Mouse (Mus musculus) hindbrain, embryonic 14.5 days (tissue): ENCODE data around the gene Prrc2b. TPM values are rescaled to one million over a fixed set of nuclear protein-coding genes. Genes with fewer than 3 reads are reported as not detected.
A peak's percentile ranks its signal among the peaks of the same experiment; 100 is the strongest.

Source experiments
- ATAC-seq: fragments of 200-750 bp; cut with Nextera tagmentation; 2 replicates; pipeline ENCODE4 v1.8.0; 2017; ENCODE audit warnings: moderate number of reproducible peaks, mild to moderate bottlenecking, moderate TSS enrichment, moderate library complexity; ENCODE audit not compliant: low FRiP score
- DNase-seq: peaks from one replicate; pipeline ENCODE4 v3.0.0-alpha.2; 2015; ENCODE audit warnings: low spot score
- H3K27ac ChIP-seq: fragments of 300-500 bp; sonication (generic); 2 replicates; pipeline ENCODE4 v1.5.1; 2014; ENCODE audit warnings: mild to moderate bottlenecking, moderate library complexity
- H3K27me3 ChIP-seq: fragments of 300-500 bp; sonication (generic); 2 replicates; pipeline ENCODE4 v1.6.1; 2014; ENCODE audit warnings: mild to moderate bottlenecking, low read length, mixed read lengths; ENCODE audit not compliant: control insufficient read depth, insufficient read depth
- H3K36me3 ChIP-seq: fragments of 300-500 bp; sonication (generic); replicated peaks from 2 replicates; pipeline ENCODE4 v1.6.1; 2014; ENCODE audit not compliant: control insufficient read depth, insufficient read depth
- H3K4me1 ChIP-seq: fragments of 300-500 bp; sonication (generic); replicated peaks from 2 replicates; pipeline ENCODE4 v1.6.1; 2014; ENCODE audit warnings: antibody characterized with exemption, low read length, mixed read lengths; ENCODE audit not compliant: control insufficient read depth, insufficient read depth
- H3K4me2 ChIP-seq: fragments of 300-500 bp; sonication (generic); replicated peaks from 2 replicates; pipeline ENCODE4 v1.6.1; 2014; ENCODE audit warnings: mild to moderate bottlenecking, moderate library complexity
- H3K4me3 ChIP-seq: fragments of 300-500 bp; sonication (generic); replicated peaks from 2 replicates; pipeline ENCODE4 v1.5.1; 2014; ENCODE audit warnings: mild to moderate bottlenecking, low read length
- H3K9ac ChIP-seq: fragments of 300-500 bp; sonication (generic); 2 replicates; pipeline ENCODE4 v1.6.1; 2014
- H3K9me3 ChIP-seq: fragments of 300-500 bp; sonication (generic); 2 replicates; pipeline ENCODE4 v1.6.1; 2016; ENCODE audit warnings: low read length; ENCODE audit not compliant: control insufficient read depth
- WGBS: fragments of 180-500 bp; shearing (Covaris S2); extraction: QIAGEN DNeasy Blood & Tissue Kit; methylation state at CpG from one replicate; pipeline ENCODE4 v1.1.7; 2014; 5-methylcytosine and 5-hydroxymethylcytosine counted together
- polyA plus RNA-seq: library from polyadenylated mRNA; unstranded; fragments of >200 nt; fragmentation: Nextera tagmentation; extraction: Ambion mirVana; gene quantifications from 2 replicates; pipeline ENCODE4 v1.2.1, GENCODE M21; 2014

The Prrc2b gene
- polyA plus RNA-seq, 1 experiment from 2014 or later, result 119 TPM

DNA sequence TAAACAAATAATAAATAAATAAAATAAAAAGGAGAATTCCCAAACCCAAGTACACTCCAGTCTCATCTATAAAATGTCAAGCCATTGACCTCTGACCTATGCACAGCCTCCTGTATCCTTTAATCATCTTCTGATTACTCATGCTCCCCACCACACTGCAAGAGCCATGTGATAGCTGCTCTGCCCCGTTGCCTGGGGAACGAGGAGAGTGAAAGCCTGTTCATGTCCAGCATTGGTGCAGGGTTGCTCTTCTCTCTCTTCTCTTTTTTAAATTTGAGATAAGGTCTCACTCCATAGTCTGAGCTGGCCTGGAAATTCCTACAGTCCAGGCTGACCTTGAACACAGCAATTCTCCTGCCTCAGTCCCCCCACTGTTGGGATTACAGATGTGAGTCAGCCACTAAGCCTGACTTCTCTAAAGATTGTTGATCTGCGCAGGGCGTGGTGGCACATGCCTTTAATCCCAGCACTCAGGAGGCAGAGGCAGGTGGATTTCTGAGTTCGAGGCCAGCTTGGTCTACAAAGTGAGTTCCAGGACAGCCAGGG lies 4.2 kb upstream of the Prrc2b start:
- H3K27ac ChIP-seq, result no peak overlapping the region
- no peaks in the 10 kb centered on the region for H3K36me3 ChIP-seq
- DNase-seq, result no peak
- no peak overlapping the region for H3K9ac ChIP-seq
- H3K4me1 ChIP-seq, result peaks cover 5% of the 10 kb centered on the region
- H3K4me3 ChIP-seq, result no peak overlapping the region
- no peak overlapping the region for H3K4me2 ChIP-seq
- no peak for ATAC-seq
- no peaks in the 10 kb centered on the region for H3K27me3 ChIP-seq
- WGBS, result 73% methylated on average over 5 of the region's 5 CpGs
- H3K9me3 ChIP-seq, result no peaks in the 10 kb centered on the region

DNA sequence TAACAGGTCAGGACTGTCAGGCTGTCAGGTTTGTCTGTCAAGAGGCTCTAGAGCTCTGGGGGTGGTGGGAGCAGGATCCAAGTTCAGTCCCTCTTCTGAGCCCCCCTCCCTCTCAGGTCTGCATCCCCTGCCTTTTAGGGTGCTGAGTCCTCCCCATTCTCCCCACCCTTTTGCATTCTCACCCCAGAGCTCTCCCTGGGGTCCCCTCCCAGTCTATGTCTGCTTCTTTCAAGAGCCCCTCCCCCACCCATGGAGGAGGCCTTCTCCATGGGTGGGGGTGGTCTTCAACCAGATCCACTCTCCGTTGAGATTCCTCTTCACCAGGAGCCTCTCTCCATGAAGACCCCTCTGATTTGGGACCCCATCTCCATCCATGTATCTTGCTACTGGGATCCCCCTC lies 747 bp upstream of the Prrc2b start:
- H3K9me3 ChIP-seq, result no peaks in the 10 kb centered on the region
- DNase-seq (no peak), ATAC-seq (no peak)
- peaks cover 36% of the 10 kb centered on the region for H3K4me1 ChIP-seq
- 29% methylated on average over 1 of the region's 1 CpGs for WGBS
- H3K4me3 ChIP-seq, result peak overlapping the region; percentile 88
- H3K27me3 ChIP-seq, result no peaks in the 10 kb centered on the region
- peak overlapping the region; percentile 99 for H3K9ac ChIP-seq
- peak overlapping the region; percentile 99 for H3K4me2 ChIP-seq
- H3K36me3 ChIP-seq, result no peaks in the 10 kb centered on the region
- peak overlapping the region; percentile 99 for H3K27ac ChIP-seq

- Histone ChIP-seq H3K4me2 (peak overlapping the region; percentile 99), H3K27ac (peak overlapping the region; percentile 99), H3K27me3 (no peaks in the 10 kb centered on the region), H3K4me3 (peak overlapping the region; percentile 88), H3K4me1 (peaks cover 40% of the 10 kb centered on the region), H3K36me3 (no peaks in the 10 kb centered on the region), H3K9me3 (no peaks in the 10 kb centered on the region), H3K9ac (peak overlapping the region; percentile 99)
- DNase-seq (no peak), ATAC-seq (peak; percentile 64)
- 4% methylated on average over 7 of the region's 7 CpGs for WGBS
Observed at GRCm38 (mm10) chr2:32150562-32150923, 339 bp upstream of the Prrc2b start.

GRCm38 (mm10) chr2:32151660-32152366 lies 931 bp downstream of the Prrc2b start:
- Histone ChIP-seq H3K9me3 (no peaks in the 10 kb centered on the region), H3K9ac (peak overlapping the region; percentile 99), H3K4me1 (peaks cover 52% of the 10 kb centered on the region), H3K27me3 (no peaks in the 10 kb centered on the region), H3K36me3 (no peaks in the 10 kb centered on the region), H3K4me2 (peak overlapping the region; percentile 99), H3K4me3 (peak overlapping the region; percentile 88), H3K27ac (peak overlapping the region; percentile 99)
- peak; percentile 67 for DNase-seq
- under 1% methylated on average over 22 of the region's 22 CpGs for WGBS
- peak; percentile 44 for ATAC-seq

DNA sequence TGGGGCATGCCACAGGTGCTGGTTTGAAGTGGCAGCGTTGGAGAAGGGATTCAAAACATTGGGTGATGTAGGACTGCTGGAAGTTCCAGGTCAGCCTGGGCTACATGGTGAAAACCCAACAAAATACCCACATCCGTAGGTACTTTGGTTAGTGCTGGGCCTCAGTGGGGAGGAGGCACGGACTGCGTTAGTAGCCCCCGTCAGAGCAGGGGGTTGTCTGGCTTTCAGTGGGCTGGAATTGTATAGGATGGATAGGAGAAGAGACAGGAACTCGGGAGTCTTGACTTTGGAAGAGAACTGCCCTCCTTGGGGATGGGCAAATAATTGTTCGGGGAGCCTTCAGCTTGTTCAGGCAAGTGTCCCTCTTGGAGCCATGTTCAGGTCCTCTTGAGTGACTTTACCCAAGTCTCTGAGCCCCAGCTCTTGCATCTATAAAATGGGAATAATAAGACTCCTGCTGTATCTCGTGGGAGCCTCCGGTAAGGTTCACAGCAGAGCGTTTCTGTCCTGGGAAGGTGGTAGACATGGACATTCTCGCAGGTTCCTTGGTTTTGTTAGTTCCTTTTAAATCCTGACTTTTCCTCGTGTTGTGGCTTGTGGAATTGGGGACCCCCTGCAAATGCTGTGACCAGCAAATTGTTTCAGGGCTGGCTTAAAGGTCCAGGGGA lies 1.6 kb downstream of the Prrc2b start:
- Histone ChIP-seq H3K9me3 (no peaks in the 10 kb centered on the region), H3K4me3 (peak overlapping the region; percentile 88), H3K27me3 (no peaks in the 10 kb centered on the region), H3K9ac (peak overlapping the region; percentile 99), H3K27ac (peak overlapping the region; percentile 99), H3K4me2 (peak overlapping the region; percentile 99), H3K4me1 (peaks cover 59% of the 10 kb centered on the region), H3K36me3 (no peaks in the 10 kb centered on the region)
- ATAC-seq (no peak), DNase-seq (no peak)
- 12% methylated on average over 12 of the region's 12 CpGs for WGBS

- Histone ChIP-seq H3K9me3 (no peaks in the 10 kb centered on the region), H3K4me3 (peak overlapping the region; percentile 88), H3K27me3 (no peaks in the 10 kb centered on the region), H3K4me2 (peak overlapping the region; percentile 99), H3K36me3 (no peaks in the 10 kb centered on the region), H3K27ac (peak overlapping the region; percentile 65; the same call in 1 of the 2 replicates), H3K4me1 (peaks cover 66% of the 10 kb centered on the region), H3K9ac (peak overlapping the region; percentile 99)
- DNase-seq (no peak), ATAC-seq (no peak)
- 5% methylated on average over 13 of the region's 13 CpGs for WGBS
Observed at GRCm38 (mm10) chr2:32153041-32153790, 2.3 kb downstream of the Prrc2b start.

DNA sequence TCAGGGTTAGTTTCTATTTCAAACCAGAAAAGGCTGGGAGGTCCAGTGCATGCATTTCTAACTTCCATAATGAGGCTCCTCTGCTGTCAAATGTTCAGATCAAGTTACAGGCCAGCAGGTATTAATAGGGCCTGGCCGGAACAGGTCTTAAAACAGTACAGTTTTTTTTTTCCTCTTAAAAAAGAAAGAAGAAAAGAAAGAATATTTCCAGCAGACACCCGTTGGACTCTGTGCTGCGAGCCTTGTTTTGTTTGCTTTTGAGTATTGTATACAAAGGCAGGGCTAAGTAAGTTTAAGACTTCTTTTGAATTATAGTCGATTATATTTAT lies 2.9 kb downstream of the Prrc2b start:
- H3K4me1 ChIP-seq, result peaks cover 71% of the 10 kb centered on the region
- no peaks in the 10 kb centered on the region for H3K36me3 ChIP-seq
- H3K9me3 ChIP-seq, result no peaks in the 10 kb centered on the region
- no peak for ATAC-seq
- H3K27me3 ChIP-seq, result no peaks in the 10 kb centered on the region
- WGBS, result 23% methylated on average over 4 of the region's 4 CpGs
- peak overlapping the region; percentile 99 for H3K4me2 ChIP-seq
- no peak for DNase-seq
- H3K9ac ChIP-seq, result peak overlapping the region; percentile 99
- H3K4me3 ChIP-seq, result peak overlapping the region; percentile 88
- H3K27ac ChIP-seq, result peak overlapping the region; percentile 18; the same call in 1 of the 2 replicates

DNA sequence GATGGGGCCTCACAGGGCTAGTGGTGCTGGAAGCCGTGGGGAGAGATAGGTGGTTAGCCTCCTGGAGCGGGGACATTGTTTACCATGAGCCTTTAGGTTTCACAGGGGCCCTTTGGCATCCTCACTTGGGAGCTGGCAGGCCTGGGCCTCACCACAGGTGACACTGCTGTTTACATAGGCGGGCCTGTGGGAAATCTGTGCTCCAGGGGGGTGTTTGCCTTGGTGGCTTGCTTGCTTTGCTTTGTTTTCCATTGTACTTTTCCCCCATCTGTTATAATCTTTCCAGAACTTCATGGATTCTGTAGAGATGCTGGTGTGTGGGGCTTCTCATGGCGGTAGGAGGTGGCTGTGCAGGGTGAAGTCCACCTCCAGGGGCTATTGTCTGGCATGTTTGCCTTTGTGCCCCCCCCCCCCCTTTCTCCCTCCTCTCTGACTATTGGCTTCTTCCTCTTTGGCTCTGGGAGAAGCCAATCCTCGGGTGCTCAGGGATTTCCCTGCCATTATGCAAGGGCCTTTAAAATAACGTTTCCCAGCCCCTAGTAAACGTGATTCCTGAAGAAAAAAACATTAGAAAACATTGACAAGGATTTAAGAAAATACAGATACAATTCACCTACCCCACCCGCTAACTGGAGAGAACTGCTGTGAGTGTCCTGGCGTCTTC lies 3.6 kb downstream of the Prrc2b start:
- DNase-seq, result no peak
- H3K4me3 ChIP-seq, result peak overlapping the region; percentile 88
- H3K4me1 ChIP-seq, result peaks cover 78% of the 10 kb centered on the region
- WGBS, result 27% methylated on average over 9 of the region's 9 CpGs
- H3K36me3 ChIP-seq, result no peaks in the 10 kb centered on the region
- H3K27ac ChIP-seq, result peak overlapping the region; percentile 18; the same call in 1 of the 2 replicates
- no peak for ATAC-seq
- H3K4me2 ChIP-seq, result peak overlapping the region; percentile 99
- H3K9me3 ChIP-seq, result no peaks in the 10 kb centered on the region
- peak overlapping the region; percentile 99 for H3K9ac ChIP-seq
- H3K27me3 ChIP-seq, result no peaks in the 10 kb centered on the region
